Mouse (Mus musculus) hematopoietic multipotent progenitor cell, adult 10-12 weeks (in vitro differentiated cells): Measurements from ENCODE around the gene Cat. TPM values are rescaled to one million over a fixed set of nuclear protein-coding genes. Genes with fewer than 3 reads are reported as not detected.

Experiments used
- polyA plus RNA-seq: library from polyadenylated mRNA; stranded (reverse); fragments of >175 nt; gene quantifications from 2 replicates; pipeline ENCODE4 v1.2.3, GENCODE M21; 2012; ENCODE audit warnings: low replicate concordance

Gene Cat
- 108 and 122 TPM in 2 replicates for polyA plus RNA-seq

DNA sequence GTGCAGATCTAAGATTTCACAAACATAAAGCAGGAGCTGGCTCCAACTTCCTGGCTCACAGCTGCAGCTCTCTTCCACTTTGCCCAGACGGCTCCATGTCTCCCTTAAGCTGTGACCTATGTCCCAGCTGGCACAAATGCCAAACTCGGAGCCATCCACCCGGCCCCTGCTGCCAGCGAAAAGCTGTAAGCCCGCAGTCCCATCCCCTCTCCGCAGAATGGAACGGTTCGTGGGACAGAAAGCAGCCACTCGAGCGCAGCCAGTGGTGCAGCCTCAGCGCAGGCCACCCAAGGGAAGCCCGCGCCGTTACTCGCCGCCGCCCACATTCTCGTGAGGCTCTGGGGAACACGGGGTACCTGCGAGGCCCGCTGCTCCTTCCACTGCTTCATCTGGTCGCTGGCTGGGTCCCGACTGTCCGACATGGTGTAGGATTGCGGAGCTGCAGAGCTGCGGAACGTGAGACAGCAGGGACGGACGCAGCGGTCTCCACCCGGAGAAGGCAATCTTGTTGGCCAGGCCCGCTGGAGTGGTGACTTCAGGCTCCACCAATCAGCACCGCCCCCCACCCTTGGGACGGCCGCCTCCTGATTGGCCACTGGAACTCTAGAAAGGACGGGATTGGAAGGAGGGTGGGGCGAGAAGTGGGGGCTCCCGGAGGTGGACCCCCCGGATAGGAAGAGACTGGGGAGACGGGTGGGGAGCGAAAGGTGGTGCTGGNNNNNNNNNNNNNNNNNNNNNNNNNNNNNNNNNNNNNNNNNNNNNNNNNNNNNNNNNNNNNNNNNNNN, at the start of gene Cat:
Gene Cat, minus strand, starts transcription at position 544 of the 785 bp plus-strand sequence.

DNA sequence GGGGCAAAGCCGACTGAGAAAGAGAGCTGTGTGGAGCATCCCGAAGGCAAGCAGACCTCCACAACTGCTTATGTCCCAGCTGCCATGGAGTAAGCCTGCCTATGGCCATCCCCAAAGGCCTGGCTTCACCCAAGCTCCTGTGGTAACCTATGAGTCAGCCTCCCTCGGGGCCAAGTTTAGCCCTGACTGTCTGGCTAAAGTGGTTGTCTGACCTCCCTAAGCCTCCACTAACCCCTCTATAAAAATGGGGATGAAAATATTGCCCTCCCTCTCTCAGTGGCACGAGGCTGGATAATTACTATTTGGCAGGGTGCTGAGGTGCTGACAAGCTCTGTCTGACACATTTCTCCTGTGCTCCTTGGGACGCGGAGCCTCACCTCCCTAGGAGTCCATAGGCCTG, 73.6 kb downstream of the Cat start, which contains the start of gene Elf5:
Gene Elf5, plus strand, starts transcription at position 341 of the 400 bp plus-strand sequence.

Other genes with a start within 250 kb of the Cat start
- 0.16 and 0.19 TPM in 2 replicates for gene Ehf, start 181.9 kb downstream of the Cat start, polyA plus RNA-seq
- gene Elf5, start 73.5 kb downstream of the Cat start, polyA plus RNA-seq = not detected in 2 replicates
- 8.2 and 17.7 TPM in 2 replicates for gene Abtb2, start 81.2 kb upstream of the Cat start, polyA plus RNA-seq